Mouse (Mus musculus): ENCODE data around the gene Hist1h2bb.

- TF ChIP-seq POLR2A (IDR thresholded peaks at IDR 0.05; ENCODE audit: low read depth, low read length) (0 out of 2 replicates have a peak, but pooled peaks have one; percentile 18), CTCF (IDR thresholded peaks at IDR 0.05; ENCODE audit: borderline replicate concordance, insufficient read depth, low read length) (no peak)
Observed at GRCm38 (mm10) chr13:23747892-23748288, 1.4 kb downstream of the Hist1h2bb start.
